In genomic region chr10:105763959-105764358, GRCm38 (mm10) we compare ENCODE assay signal across 25 mouse cellular contexts.
"Had no signal": no experiment of that assay in that cellular context is flagged by ENCODE, and none has a peak within 500 bp of the region (broad histone marks: within the 10 kb centered on the region; RNA-seq: fewer than 3 reads in every experiment).

No protein-coding gene starts in this region.

- H3K4me1 ChIP-seq: heart, embryonic 10.5 days; heart, embryonic 12.5 days; hindbrain, embryonic 10.5 days; hindbrain, embryonic 12.5 days; intestine, embryonic 15.5 days; limb, embryonic 13.5 days; limb, embryonic 15.5 days; liver, embryonic 12.5 days had no signal

- H3K4me3 ChIP-seq: heart, embryonic 10.5 days; heart, embryonic 12.5 days; hindbrain, embryonic 10.5 days; hindbrain, embryonic 12.5 days; intestine, embryonic 15.5 days; layer of hippocampus, adult 2 months; left cerebral cortex, adult 2 months; limb, embryonic 13.5 days; limb, embryonic 15.5 days; liver, embryonic 12.5 days had no signal

- H3K9ac ChIP-seq: heart, embryonic 12.5 days; hindbrain, embryonic 12.5 days; hindbrain, embryonic 14.5 days; intestine, embryonic 15.5 days; limb, embryonic 13.5 days; limb, embryonic 15.5 days; liver, embryonic 12.5 days had no signal

- DNase-seq: gastrocnemius, postnatal 14 days; gastrocnemius, postnatal 36 days; heart, adult 18-20 months; heart, postnatal 10 days; heart, postnatal 4 days; kidney, adult 18-20 months; kidney, adult 8-10 months; kidney, postnatal 10 days; kidney, postnatal 25 days; kidney, postnatal 4 days; left cerebral cortex, postnatal 4 days had no signal

- H3K36me3 ChIP-seq: heart, embryonic 10.5 days; heart, embryonic 12.5 days; hindbrain, embryonic 10.5 days; hindbrain, embryonic 12.5 days; intestine, embryonic 15.5 days; limb, embryonic 13.5 days; limb, embryonic 15.5 days; liver, embryonic 12.5 days had no signal

- H3K27me3 ChIP-seq: heart, embryonic 12.5 days; hindbrain, embryonic 12.5 days; intestine, embryonic 15.5 days; limb, embryonic 13.5 days; limb, embryonic 15.5 days; liver, embryonic 12.5 days had no signal

- ATAC-seq: hindbrain, embryonic 16.5 days; inflammation-experienced regulatory T-cells, adult 6 months; intestine, embryonic 15.5 days; intestine, postnatal 0 days; liver, embryonic 12.5 days had no signal

- H3K9me3 ChIP-seq: heart, embryonic 10.5 days; heart, embryonic 12.5 days; hindbrain, embryonic 10.5 days; hindbrain, embryonic 12.5 days; intestine, embryonic 15.5 days; limb, embryonic 13.5 days; limb, embryonic 15.5 days; liver, embryonic 12.5 days had no signal

- H3K27ac ChIP-seq: heart, embryonic 10.5 days; hindbrain, embryonic 10.5 days; hindbrain, embryonic 12.5 days; hindbrain, embryonic 14.5 days; intestine, embryonic 15.5 days; layer of hippocampus, adult 2 months; left cerebral cortex, adult 2 months; limb, embryonic 13.5 days; limb, embryonic 15.5 days; liver, embryonic 12.5 days had no signal
